Mouse (Mus musculus) adrenal gland, adult 18-20 months (tissue): Measurements from ENCODE around the gene Sp6. TPM values are rescaled to one million over a fixed set of nuclear protein-coding genes. Genes with fewer than 3 reads are reported as not detected.

ENCODE experiments used
- DNase-seq, 2 experiments: peaks; one replicate each; pipeline ENCODE4 v3.0.0; 2021 to 2022; ENCODE audit warnings: low spot score in 2 of 2
- total RNA-seq, 2 experiments: library from RNA; stranded (reverse); gene quantifications; 1 replicate in 1 of 2; 2 replicates in 1 of 2; pipeline ENCODE4 v1.2.3; 2021

The Sp6 gene
- total RNA-seq, 2 experiments from 2014 or later = 0.06 to 0.13 TPM

DNA sequence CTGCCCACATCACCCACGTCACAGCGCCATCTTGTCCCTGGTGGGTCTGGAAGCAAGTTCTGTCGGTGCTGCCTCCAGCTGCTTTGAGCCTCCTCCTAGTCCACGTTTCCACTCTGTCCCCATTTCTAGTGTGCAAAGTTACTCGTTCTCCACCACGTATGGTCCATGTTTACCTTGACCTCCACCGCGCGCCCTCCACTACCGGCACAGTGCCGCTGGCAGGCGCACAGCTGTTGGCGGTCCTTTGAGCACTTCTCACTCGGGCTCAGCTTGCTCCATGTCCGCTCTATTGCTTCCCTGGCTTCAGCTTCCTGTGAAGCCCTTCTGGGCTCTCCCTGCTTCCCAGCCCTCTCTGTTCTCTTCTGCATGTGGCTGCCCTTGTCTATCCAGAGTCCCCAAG lies 31.7 kb upstream of the Sp6 start:
- no peak for DNase-seq

DNA sequence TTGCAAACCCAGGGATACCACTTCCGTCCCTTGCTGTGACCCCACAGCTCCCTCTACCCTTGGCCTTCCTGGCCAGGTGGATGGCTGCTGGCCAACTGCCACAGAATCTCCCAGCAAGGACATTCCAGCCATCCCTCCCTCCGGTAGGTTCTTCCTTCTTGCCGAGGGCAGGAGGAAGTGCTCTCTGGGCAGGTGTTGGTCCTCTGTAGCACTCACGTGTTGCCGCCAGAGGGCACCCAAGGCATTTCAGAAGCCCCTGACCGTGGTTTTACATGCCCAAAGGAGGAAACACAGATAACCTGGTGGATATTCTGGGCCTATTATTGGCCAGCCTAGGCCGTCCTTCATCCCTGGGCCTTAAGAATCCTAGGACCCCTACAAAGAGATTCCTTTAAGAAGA lies 30.8 kb upstream of the Sp6 start:
- peak; percentile 79 to 81 for DNase-seq

DNA sequence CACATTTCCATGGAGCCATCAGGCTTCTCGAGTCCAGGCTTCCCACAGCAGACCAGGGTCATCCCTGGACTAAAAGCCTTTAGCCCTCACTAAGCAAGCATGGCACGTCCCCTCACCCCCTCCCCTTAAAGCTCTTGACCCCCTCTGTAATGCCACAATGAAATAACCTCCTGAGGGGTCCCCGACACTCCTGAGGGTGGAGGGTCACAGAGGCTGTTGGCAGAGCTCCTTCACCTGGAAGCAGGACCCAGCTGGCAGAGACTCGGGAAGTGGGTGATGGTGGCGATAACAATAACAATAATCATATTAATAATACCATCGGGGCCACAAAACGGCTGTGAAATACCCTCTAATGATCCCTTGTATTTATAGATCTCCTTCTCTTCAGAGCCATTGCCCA lies 30.3 kb upstream of the Sp6 start, which contains the start of gene Sp2:
Gene Sp2 (minus strand): TSS at position 101 of the 400 bp plus-strand sequence.
- DNase-seq = no peak

DNA sequence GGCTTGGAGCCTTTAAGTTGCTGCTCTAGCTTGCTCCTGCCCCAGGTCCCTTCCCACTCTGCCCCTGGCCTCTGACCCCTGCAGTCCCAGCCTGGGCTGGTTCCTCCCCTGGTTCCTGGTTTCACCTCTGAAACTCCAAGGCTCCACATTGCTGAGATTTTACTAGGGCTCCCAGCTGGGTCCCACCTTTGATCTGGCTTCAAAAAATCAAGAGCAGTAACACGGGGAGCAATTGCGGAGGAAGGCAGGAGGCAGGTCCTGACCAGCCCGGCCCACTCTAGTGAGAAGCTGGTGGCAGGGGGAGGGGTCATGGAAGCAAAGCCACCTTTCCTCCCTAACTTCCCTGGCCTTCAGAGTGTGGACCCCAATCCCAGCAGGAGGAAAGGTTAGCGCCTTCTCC lies 28.3 kb upstream of the Sp6 start:
- no peak for DNase-seq

DNA sequence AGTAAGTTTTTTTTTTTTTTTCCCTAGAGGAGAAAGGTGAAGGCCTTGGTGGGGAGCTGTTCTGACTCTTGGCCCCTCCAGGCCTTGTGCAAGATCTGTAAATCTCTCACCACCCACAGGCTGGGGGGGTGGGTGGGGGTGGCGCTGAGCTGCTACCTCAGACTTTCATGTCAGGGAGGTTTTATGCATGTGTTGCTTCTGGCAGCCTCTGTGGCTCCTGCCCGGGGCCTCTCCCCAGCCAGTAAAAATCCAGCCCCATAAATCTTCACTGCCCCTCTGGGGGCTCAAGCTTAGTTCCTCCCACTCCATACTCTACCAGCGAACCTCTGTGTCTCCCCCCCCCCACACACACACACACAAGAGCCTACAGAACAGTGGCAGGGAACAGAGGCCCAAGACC lies 26.7 kb upstream of the Sp6 start:
- DNase-seq = no peak

DNA sequence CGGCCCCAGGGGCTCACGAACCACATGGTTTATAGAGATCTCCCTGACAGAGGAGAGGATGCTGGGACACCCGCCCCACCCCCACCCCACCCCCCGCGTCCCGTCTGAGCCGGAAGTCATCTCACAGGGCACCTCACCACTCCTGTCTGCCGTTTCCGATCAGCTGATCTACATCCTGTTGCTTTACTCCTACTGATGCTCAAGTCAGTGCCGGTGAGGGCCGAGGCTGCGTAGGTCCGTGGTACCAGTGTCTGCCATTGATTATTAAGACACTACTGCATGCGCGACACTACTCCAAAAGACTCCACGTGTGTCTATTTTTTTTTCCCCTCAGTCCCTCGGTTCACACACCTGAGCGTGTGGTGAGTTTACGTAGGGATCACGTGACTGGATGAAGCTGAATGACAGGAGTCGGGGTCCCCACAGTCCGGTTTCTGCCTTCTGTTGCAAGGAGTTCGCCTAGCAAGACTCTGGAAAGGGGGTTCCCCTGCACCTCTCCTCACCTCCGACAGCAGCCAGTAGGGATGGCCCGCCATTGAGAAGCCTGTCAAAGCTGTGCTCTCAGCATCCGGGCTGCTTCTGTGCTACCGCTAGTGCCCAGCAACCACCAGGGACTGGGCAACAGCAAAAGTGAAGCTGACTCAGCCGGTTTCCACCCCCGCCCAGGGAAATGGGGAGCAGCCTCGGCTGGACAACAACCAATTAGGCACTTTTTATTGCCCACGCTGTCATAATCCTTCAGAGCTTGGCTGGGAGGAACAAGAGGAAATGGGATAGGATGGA lies 25.1 kb upstream of the Sp6 start:
- no peak for DNase-seq

DNA sequence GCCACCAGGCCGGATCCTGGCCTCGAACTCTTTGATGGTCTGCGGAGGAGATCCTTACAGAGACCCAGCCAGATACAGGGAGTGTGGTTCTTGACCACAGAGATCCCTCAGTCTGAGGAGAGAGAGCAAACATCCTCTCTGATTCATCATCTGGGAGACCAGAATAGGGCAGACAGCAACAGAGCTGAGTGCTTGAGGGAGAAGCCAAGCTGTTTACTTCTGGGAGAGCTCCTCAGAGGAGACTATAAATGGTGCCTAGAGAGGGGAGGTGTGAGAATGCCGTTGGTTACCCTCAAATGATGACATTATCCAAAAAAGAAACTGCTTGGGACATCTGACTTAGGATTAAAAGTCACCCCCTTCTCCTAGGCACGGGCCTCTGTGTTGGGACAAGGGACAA lies 21.7 kb upstream of the Sp6 start:
- no peak for DNase-seq

DNA sequence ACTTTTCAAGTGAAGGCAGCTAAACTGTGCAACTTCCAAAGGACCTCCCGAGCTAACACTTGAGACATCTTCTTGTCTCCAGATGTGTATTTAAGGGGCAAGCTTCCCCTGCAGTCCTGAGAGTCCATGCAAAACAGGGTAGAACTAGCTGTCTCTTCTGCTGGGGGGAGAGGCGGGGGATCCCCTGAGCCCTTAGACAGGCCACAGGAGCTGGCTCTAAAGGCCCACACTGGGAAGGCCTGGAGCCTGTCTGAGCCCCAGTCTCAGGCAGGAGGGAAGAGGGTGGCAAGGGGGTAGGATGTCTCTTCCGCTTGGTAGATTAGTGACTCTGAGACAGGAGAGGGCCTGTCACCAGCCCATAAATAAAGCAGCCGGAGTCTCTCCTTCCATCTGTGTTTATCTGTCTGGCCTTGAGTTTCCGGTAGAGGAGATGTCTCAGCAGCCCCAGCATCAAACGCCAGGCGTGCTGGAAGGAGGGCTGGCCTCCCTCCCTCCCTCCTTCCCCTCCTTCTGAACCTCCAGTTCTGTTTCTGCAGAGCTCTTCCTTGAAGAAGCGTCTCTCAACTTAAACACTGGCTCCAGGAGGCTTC lies 20.4 kb upstream of the Sp6 start:
- DNase-seq = no peak

DNA sequence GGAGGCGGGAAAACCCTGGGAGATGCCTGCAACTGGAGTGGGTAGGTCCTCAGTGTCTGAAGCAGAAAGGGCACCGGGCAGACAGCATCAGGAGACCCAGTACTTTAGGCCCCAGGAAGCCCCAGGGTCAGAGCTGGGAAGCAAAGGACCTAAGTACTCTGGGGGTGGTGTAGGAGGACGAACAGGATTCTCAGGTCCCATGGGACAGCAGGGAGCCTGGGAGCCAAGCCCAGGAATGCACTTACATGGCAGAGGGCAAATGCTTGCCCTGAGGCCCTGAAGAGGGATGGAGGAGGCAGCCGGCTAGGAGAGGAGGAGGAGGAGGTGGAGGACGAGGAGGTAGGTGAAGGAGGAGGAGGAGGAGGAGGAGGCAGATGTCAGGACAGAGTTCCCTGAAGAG lies 18.2 kb upstream of the Sp6 start:
- no peak for DNase-seq

DNA sequence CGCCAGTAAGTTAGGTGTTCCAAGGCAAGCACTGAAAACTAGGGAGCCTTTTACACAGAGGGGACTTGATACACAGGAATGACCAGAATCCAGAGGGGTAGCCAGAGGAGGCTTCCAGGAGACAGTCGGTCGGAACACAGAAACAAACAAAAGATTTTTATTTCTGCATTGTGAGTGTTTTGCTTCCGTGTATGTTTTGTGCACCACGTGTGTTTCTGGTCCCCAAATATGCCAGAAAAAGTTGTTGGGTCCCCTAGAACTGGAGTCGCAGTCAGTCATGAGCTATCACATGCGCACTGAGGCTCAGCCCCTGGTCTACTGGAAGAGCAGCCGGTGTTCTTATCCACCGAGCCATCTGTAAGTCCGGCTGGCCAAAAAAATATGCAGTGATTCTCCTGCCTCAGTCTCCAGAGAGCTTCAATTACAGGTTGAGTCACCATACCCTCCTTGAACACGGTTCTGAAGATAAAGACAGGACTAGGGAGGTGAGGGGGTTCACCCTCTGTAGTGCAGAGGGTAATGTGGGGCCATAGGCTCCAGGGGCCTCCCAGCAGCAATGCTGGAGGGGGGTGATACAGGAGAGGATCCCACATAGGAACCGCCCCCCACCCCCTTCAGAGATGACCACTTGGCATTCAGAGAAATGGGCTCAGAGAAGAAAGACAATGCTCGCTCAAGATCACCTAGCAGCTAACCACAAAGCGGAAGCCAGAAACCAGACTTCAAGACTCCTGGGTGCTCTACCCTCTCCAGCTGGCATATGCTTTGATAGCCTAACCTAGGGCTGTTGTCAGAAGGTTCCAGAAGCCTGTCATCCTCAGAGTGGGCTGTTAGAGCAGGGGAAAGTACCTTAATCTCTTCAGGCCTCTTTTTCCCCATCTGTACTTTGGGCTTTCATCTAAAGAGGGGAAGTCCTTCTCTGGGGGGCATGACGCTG lies 17.1 kb upstream of the Sp6 start:
- no peak for DNase-seq

DNA sequence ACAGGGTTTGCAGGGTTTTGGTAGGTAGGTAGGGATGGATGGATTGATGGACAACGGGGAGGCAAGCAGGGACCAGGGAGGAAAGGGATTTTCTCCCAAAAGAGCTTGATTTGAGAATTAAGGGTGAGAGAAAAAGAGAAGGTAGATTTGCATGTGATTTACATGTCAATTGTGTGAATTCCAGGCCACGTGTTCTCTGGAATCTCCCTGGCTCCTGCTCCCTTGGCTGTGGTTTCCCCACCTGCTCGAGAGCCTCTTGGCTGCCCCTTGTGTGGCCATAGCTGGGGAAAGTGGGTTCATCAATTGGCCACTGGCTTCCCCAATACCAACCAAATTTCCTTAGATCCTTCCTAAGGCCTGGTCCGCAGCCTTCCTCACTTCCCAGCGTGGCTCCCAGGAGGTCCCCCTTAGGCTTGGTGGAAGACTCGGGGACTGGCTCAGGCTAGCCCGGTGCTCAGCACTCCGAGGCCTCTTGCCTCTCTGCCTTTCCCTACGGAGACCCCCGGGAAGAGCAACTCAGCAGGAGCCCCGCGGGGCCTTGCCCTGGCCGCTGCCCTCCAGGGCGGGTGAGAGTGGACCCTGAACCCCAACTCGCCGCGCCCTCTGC lies 16.3 kb upstream of the Sp6 start:
- DNase-seq = no peak

DNA sequence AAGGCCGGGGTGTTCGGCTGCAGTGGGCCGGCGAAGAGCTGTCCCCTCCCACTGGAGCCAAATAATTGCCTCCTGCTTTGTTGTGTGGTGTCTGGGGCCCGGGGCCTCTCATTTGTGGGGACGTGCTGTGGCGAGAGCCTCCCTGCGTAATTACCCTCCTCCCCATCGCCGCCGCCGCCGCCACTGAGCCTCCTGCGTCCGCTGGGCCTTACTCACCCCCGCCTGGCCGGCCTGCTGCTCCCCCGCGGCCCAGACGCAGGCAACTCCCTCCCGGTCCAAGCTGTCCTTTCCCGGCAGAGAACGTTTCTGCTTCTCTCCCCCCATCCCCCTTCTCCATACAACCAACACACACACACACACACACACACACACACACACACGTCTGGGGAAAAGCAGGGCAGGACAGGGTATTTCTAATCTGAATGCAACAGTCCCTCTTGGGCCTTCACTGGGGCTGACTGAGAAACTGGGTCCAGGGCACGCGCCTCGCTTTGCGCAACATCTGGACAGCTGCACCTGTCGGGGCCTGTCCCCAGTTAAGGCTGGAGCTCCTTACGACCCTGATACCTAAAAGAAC lies 15.7 kb upstream of the Sp6 start:
- peak in 1 of 2 experiments; percentile 53 for DNase-seq

DNA sequence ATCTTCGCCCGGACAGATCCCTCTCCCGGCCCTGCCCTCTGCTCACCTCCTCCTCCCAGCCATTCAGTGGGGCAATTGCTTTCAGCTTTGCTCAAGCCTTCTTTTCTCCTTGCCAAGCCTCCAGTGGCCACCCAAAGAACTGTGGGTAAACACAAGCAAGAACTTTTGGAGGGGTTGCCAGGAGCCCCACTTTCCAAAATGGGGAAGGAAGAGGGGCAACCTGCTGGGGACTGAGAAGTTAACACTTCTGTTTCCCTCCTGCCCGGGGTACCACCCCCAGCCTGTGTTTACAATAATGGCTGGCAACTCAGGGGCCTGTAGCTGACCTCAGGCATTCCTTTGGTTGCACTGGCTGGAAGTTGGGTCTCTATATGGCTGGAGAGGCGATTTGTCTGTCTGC lies 10.0 kb upstream of the Sp6 start:
- DNase-seq = no peak

DNA sequence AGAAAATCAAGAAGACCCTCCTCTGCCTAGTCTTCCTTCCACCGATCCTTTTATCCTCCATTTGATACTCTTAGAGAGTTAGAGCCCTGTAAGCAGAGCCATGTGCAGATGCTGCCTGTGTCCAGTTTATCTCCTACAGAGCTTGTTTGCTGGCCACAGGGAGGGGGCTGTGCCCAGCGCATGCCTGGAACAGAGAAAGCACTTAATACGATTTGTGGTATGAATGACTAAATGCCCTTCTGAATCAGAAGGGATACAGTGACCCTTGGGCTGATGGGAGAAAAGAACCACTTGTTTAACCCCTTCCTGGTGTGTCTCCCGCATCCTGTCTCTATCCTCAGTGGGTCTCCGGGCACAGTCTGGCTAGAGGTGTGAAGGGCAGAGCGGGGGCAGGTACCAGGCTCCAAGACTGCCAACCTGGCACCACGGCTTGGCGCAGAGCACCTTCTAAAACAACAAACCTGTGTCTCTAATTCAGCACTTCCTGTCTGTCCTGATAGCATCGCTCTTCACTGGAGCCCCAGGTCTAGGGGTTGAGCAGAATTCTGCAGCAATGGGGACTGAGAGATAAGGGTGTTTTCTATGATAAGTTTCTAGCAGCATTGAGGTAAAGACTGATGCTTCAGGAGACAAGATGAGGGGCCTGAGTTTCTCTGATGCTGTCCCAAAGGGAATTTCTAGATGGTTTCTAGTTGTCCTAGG lies 6.0 kb upstream of the Sp6 start:
- DNase-seq = no peak

DNA sequence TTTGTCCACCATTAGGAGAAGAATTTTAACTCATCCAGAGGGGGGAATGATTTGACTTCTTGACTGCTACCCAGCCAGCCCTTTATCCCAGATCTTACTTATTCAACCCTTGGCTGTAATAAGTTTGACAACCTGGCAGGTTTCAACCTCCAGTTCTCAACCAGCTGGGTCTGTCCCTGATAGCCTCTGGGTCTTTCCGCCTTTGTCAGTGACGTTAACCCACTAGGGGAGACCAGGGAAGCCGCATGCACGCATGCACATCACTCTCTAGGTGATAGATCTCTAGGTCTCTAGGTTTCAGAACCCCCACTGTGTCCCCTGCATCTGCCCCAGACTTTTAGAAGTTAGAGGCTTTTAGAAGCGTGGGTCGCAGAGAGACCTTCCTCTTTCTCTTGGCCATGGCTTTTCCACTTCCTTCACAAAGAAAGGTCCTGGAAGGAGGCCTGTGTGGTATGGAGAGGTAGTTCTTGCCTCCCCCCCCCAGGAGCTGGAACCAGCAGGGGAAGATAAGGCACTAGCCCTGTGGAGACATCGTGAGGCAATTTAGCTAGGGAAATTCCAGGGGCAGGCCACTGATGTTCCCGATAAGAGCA lies 3.9 kb upstream of the Sp6 start:
- DNase-seq = no peak

DNA sequence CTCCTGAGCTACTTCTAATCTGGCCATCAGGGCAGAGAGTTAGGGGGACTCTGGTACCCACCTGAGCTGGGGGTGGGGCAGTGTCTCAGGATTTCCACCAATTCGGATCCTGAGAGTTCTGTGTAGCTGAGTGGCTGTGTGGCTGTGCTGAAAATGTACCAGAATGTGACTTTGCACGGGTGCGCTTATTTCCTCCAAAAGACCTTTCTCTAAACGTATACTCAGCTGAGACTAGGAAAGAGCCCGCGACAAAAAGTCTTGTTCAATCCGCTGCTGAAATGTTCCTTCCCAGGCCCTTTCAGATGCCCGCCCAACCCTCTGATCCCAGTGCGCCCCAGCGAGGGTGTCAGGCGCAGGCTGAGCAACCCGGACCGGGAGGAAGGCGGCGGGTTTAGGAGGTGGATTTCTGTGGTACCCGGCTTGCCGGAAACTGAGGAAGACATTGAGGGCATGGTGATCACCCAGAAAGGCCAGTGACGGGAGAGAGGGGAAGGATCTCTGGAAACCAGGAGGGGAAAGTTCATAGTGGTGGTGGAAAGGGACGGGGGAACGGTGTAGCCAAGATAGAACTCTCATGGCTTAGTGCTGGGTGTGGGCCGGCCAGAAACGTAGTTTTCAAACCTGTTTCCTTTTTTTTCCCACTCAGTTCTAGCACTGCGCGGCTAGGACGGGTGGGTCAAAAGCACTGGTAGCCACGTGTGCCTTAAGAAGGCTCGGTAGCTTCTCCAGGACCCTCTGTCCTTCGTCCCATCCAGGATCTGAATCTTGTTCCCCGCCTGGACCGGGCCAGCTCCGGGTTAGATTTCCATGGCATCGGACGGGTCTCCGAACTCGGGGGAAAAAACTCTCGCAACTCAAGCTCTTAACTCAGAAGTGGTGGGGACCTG lies 4.7 kb downstream of the Sp6 start:
- DNase-seq = no peak

DNA sequence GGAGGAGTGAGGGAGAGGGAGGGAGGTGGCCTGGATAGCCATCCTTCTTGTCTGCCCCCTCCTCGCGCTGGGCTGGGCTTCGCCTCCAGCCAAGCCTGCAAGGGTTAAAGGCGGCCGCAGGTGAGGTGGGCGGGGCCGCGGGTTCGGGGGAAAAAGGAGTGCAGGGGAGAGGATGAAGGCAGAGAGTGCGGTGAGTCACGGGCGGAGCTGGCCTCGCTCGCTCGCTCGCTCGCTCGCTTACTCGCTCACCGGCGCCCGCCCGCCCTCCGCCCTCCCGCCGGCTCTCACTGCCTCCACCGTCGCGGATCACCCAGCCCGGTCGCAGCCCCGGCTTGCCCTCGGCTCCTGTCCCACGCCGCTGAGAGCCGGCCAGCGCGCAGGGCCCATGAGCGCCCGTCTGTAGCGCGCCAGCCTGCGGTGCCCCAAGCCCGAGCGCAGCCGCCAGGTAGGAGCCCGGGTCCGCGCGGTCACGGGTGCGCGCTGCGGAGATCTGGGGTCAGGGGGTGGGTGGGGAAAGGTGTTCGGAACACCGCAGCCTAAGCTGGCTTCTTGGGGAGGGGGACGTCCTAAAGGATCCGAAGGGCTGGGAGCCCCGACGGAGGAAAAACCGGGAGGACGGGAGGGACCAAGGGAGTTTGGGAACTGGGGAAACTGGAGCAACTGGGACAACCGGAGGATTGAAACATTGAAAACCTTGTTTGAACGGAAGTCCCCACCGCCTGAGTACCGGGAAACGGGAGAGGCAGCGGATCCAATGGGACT lies 5.6 kb downstream of the Sp6 start:
- DNase-seq = peak; percentile 21 to 31

DNA sequence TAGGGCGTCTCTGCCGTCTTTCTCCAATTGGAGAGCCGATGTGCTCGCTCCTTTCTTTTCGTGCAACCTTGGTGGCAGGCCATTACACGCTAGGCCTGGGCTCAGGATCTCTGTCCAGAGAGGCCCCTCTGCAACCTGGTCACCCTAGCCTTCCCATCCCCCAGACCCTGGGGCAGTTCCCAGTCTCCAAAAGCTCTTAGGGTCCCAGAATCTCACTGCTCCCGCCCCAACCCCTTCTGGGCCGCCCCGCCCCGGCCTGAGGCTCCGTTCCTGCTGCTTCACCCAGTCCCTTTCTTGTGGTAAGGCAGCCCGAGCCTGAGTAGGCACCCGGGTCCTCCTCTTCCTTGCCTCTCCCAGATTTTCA lies 6.1 kb downstream of the Sp6 start:
- DNase-seq = no peak
